Mouse (Mus musculus): ENCODE results near the gene Smap2.
"Not testable (repeated sequence)": the region's sequence is repeated elsewhere in the genome, so short reads cannot be mapped to it uniquely, and the experiment has no call there.

Smap2 gene

GRCm38 (mm10) chr4:121016928-121017657 is at the start of gene Smap2:
Gene Smap2 (minus strand): TSS chr4:121017247.
- DNase-seq (ENCODE audit: low read depth): peak; percentile 100

DNA sequence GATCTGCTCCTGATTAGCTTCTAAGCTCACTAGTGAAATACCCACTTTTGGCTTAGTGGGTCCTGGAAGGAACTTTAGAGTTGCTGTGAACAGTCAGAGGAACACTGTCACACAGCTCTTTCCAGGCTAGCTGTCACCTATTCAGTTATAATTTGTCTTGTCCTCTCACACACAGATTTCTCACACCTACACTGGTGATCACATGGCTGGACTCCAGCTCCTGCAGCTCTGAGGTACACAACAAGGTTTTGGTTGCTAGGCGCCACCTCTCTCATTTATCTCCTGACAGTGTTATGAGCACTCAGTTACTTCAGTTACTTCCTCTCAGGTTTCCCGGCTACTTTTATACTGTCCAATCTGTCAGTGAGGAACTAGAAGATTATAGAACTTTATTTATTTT is 48.3 kb upstream of the Smap2 start:
- DNase-seq (ENCODE audit: low read depth): no peak

DNA sequence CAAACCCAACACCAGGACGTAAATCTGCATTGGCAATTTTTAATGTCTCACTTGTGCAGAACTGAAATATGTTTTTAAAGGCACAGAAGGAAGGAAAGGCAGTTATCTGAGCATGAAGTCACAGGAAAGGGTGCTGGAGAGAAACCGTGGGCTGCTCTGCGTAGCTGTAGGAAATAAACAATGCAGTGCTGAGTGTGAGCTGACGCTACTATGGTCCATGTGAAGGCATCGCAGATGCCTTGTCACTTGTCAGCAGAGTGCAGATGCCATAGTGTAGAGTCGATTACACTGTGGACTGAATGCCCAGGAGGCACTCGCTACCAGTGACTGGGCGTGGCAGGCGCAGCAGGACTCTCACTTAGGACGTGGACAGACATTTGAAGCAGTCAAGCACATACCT is 42.2 kb upstream of the Smap2 start:
- not testable (repeated sequence) for DNase-seq (ENCODE audit: low read depth)

- DNase-seq (ENCODE audit: low read depth): no peak
Measured at GRCm38 (mm10) chr4:121057032-121057431, 40.0 kb upstream of the Smap2 start.

GRCm38 (mm10) chr4:121056342-121056741 is 39.3 kb upstream of the Smap2 start:
- DNase-seq (ENCODE audit: low read depth): peak; percentile 42

- no peak for DNase-seq (ENCODE audit: low read depth)
Measured at GRCm38 (mm10) chr4:121052454-121053323, 35.6 kb upstream of the Smap2 start.

- DNase-seq (ENCODE audit: low read depth): no peak
Measured at GRCm38 (mm10) chr4:121051863-121052262, 34.8 kb upstream of the Smap2 start.

DNA sequence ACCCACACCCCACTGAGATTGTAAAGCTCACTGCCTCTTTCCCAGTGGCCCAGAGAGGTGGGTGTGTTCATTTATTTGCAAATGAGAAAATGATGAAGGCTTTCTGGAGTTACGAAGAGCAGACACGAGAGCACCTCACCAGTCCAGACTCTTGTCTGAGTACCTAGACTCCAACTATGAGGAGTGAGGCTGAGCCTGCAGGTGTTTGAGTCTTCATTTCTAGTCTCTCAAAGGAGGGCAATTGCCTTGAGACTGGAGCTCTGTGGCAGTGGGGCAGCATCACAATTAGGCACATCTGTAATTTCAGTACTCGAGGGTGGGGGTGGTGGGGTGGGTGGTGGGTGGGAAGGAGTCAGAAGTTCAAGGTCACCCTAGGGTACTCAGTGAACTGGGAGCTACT is 25.9 kb upstream of the Smap2 start:
- no peak for DNase-seq (ENCODE audit: low read depth)

GRCm38 (mm10) chr4:121042472-121042871 is 25.4 kb upstream of the Smap2 start:
- DNase-seq (ENCODE audit: low read depth): no peak

DNA sequence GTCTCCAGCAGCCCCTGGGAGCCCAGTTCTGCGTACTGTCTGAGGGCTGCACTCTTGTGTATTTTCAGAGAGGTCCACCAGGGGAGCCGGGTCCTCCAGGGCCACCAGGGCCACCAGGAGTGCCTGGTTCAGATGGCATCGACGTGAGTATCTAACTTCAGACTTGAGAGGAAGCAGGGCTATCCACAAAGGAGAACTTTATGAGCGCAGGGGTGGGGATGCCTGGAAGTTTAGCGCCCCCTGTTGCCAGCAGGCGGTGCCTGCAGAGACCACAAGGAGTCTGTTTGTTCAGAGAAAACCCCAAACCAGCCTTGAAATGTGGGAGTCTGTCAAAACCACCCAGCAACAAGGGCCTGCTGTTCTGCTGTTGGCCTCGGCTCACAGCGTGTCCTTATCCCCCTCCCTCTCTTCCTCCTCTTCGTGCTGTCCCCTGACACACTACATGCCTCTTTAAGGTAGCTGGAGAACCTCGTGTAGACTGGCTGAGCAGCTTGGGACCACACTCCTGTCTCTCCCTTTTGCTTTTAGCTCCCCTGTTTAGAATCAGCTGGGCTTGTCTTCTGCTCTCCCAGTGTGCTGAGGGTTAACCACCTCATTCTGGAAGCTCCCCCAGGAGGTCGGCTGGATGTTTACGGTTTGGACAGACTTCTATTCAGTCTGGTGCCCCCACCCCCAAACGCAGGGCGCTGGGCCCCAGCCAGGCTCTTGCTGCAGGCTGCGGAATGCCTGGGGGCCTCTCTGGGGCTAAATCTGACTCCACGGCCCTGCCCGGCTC is 24.0 kb upstream of the Smap2 start:
- peak; percentile 85 for DNase-seq (ENCODE audit: low read depth)

- DNase-seq (ENCODE audit: low read depth): no peak
Measured at GRCm38 (mm10) chr4:121040323-121040722, 23.3 kb upstream of the Smap2 start.

GRCm38 (mm10) chr4:121039331-121040115 is 22.5 kb upstream of the Smap2 start, which contains the start of gene Col9a2:
Gene Col9a2 (plus strand): TSS chr4:121039385.
- no peak for DNase-seq (ENCODE audit: low read depth)

DNA sequence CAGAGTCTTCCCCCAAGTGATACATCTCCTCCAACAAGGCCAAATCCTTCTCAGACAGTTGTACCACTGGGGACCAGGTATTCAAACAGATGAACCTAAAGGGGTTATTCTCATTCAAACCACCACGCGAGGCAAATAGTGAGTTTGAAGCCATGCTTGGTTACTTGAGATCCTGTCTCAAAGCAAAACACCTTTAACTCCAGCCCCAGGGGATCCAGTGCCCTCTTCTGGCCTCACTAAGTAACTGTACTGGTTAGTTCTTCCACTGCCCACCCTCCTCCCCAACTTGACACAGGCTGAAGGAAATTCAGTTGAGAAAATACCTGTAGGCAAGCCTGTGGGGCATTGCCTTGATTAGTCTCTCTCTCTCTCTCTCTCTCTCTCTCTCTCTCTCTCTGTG is 16.0 kb upstream of the Smap2 start:
- DNase-seq (ENCODE audit: low read depth): peak; percentile 49

- DNase-seq (ENCODE audit: low read depth): peak; percentile 52
Measured at GRCm38 (mm10) chr4:121031440-121031839, 14.4 kb upstream of the Smap2 start.

DNA sequence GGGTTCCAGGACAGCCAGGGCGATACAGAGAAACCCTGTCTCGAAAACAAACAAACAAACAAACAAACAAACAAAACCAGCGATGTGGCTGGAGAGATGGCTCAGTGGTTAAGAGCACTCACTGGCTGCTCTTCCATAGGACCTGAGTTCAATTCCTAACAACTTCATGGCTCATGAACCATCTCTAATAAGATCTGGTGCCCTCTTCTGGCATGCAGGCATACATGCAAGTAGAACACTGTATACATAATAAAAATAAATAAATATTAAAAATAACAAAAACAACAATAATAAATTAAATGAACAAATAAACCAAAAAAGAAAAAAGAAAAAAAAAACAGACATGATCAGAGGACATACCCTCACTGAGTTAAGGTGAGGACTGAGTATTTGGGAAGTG is 12.6 kb upstream of the Smap2 start:
- DNase-seq (ENCODE audit: low read depth): peak; percentile 32

DNA sequence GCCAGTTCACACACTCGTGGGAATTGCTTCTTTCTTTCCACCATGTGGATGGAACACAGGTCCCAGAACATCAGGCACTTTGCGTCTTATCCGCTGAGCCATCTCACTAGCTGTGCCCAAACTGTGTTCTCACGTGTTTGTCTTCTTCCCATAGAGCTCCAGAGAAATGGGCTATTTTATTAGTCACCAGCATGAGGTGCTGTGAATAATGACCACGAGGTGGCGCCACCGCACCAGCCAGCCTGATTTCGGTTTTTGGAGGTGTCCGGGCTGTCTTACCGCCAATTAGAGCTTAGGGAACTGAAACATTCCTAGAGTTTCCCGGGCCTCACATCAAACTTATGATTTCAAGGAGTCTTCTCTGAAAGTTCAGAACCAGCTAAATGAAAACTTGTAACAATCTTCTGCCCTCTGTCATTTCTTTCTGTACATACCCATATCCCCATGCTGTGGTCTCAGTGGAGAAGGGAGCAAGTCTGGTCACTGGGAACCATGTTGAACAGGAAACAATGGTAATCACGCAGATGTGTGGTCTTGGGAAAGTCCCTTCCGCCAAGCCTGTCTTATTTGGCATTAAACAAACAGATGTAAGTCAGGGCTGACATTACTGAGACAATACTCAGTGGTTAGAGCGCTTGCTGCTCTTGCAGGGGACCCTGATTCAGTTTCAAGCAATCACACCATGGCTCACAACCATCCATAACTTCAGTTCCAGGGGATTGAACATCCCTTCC is 11.8 kb upstream of the Smap2 start:
- peak; percentile 80 for DNase-seq (ENCODE audit: low read depth)

GRCm38 (mm10) chr4:121028146-121028545 is 11.1 kb upstream of the Smap2 start:
- DNase-seq (ENCODE audit: low read depth): peak; percentile 36

- no peak for DNase-seq (ENCODE audit: low read depth)
Measured at GRCm38 (mm10) chr4:121025681-121026080, 8.6 kb upstream of the Smap2 start.

DNA sequence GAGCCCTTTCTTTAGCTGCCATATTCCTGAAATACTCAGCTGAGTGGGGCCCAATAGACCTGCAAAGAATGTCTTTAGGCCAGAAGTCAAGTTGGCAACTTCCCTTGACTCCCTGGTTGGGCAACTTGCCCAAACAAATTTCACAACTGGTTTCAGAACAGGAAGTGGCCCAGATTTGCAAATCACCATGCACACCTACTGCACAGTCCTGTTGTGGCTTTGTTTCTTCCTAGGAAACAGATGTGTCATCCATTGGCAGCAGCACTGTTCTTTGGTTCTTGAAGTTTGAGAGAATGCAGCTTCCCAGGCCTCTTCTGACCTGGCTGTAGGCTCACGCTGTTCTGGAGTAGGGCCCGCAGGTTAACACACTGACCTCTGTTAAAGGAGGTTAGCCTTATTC is 6.9 kb upstream of the Smap2 start:
- DNase-seq (ENCODE audit: low read depth): peak; percentile 88

- no peak for DNase-seq (ENCODE audit: low read depth)
Measured at GRCm38 (mm10) chr4:121023464-121023863, 6.4 kb upstream of the Smap2 start.

DNA sequence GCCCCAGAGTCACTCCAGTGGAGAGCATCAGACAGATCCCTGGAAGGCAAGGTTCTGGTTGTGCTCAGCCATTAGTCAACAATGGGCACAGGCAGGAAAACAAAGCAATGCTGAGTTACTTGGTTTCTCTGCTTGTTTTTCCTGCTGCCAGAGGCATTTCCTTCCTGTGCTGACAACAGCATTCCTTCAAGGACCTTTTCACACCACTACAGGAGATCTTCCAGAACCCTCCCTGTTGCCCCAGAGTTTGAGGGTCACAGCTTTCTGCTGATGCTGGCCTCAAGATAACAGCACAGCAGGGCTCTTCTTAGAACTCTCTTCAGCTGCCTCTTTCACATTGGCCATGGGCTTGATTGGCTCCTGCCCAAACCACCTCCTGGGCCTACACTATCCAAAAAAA is 4.9 kb upstream of the Smap2 start:
- peak; percentile 48 for DNase-seq (ENCODE audit: low read depth)
